ENCODE assay signal across 9 mouse cellular contexts in genomic region chr3:146345946-146346345, GRCm38 (mm10). TPM values are rescaled to one million over a fixed set of nuclear protein-coding genes. Genes with fewer than 3 reads are reported as not detected.
DNase-seq lines count a peak whose midpoint lies in the region; ATAC-seq and TF ChIP-seq lines count a peak whose summit lies in the region.
"Had no signal": no experiment of that assay in that cellular context is flagged by ENCODE, and none has a peak within 500 bp of the region (broad histone marks: within the 10 kb centered on the region; RNA-seq: fewer than 3 reads in every experiment).

No protein-coding gene starts in this region.

- 35% methylated on average over 4 of the region's 4 CpGs for WGBS in forebrain, embryonic 16.5 days
- WGBS in hindbrain, embryonic 15.5 days = 45% methylated on average over 4 of the region's 4 CpGs
- WGBS in midbrain, postnatal 0 days = 47% methylated on average over 4 of the region's 4 CpGs

- DNase-seq in layer of hippocampus, adult 2 months (ENCODE audit: low spot score in 2 of 2) = no peak
- no peak for DNase-seq in layer of hippocampus, adult 9-10 months (ENCODE audit: low spot score)
- no peak for DNase-seq in midbrain, postnatal 0 days (ENCODE audit: low spot score)
- no peak for DNase-seq in right cerebral cortex, adult 2 months (ENCODE audit: low spot score in 2 of 2)
- no peak for DNase-seq in urinary bladder, postnatal 36 days (ENCODE audit: low spot score in 2 of 2)
- no peak for DNase-seq in cerebellum, adult 11-12 months

- no peaks in the 10 kb centered on the region for H3K36me3 ChIP-seq in forebrain, embryonic 16.5 days (ENCODE audit: control insufficient read depth, insufficient read depth)
- no peaks in the 10 kb centered on the region for H3K36me3 ChIP-seq in hindbrain, embryonic 15.5 days
- H3K36me3 ChIP-seq in midbrain, postnatal 0 days (ENCODE audit: insufficient read depth, low read length) = no peaks in the 10 kb centered on the region
- H3K36me3 ChIP-seq: G1E had no signal

- H3K9ac ChIP-seq in forebrain, embryonic 16.5 days (replicated peaks; ENCODE audit: low read depth, low read length) = peak overlapping the region; percentile 63
- peak overlapping the region; percentile 49; the same call in 1 of the 2 replicates for H3K9ac ChIP-seq in hindbrain, embryonic 15.5 days
- H3K9ac ChIP-seq in midbrain, postnatal 0 days (replicated peaks; ENCODE audit: low read length, poor library complexity, severe bottlenecking) = peak overlapping the region; percentile 57

- TF ChIP-seq CTCF in layer of hippocampus, adult 2 months (conservative IDR thresholded peaks at IDR 0.05) = no peak
- no peak for TF ChIP-seq CTCF in midbrain, postnatal 0 days (IDR thresholded peaks at IDR 0.05)

- peak overlapping the region; percentile 88 for H3K27ac ChIP-seq in layer of hippocampus, adult 2 months
- peak overlapping the region; percentile 76; the same call in 1 of the 2 replicates for H3K27ac ChIP-seq in forebrain, embryonic 16.5 days (ENCODE audit: low read length)
- H3K27ac ChIP-seq in hindbrain, embryonic 15.5 days (replicated peaks) = peak overlapping the region; percentile 81; the same call in 1 of the 2 replicates
- peak overlapping the region; percentile 75 for H3K27ac ChIP-seq in midbrain, postnatal 0 days (ENCODE audit: low read depth, low read length)

- H3K9me3 ChIP-seq in forebrain, embryonic 16.5 days (ENCODE audit: control insufficient read depth, low read length) = no peaks in the 10 kb centered on the region
- H3K9me3 ChIP-seq in hindbrain, embryonic 15.5 days = no peaks in the 10 kb centered on the region
- H3K9me3 ChIP-seq in midbrain, postnatal 0 days (ENCODE audit: low read length) = no peaks in the 10 kb centered on the region
- H3K9me3 ChIP-seq: G1E had no signal

- ATAC-seq in forebrain, embryonic 16.5 days = peak; percentile 10; the same call in 1 of the 2 replicates
- no peak for ATAC-seq in hindbrain, embryonic 15.5 days (ENCODE audit: low FRiP score, low read depth)
- ATAC-seq in midbrain, postnatal 0 days (ENCODE audit: low FRiP score) = no peak

- H3K27me3 ChIP-seq in forebrain, embryonic 16.5 days (replicated peaks; ENCODE audit: control insufficient read depth, insufficient read depth, low read length) = no peaks in the 10 kb centered on the region
- no peaks in the 10 kb centered on the region for H3K27me3 ChIP-seq in hindbrain, embryonic 15.5 days
- no peaks in the 10 kb centered on the region for H3K27me3 ChIP-seq in midbrain, postnatal 0 days (ENCODE audit: insufficient read depth, low read length)

- peaks cover 15% of the 10 kb centered on the region for H3K4me1 ChIP-seq in forebrain, embryonic 16.5 days (replicated peaks; ENCODE audit: control insufficient read depth, insufficient read depth, low read length)
- H3K4me1 ChIP-seq in hindbrain, embryonic 15.5 days (replicated peaks) = peaks cover 28% of the 10 kb centered on the region
- peaks cover 3% of the 10 kb centered on the region for H3K4me1 ChIP-seq in midbrain, postnatal 0 days (ENCODE audit: insufficient read depth, low read length)

- H3K4me2 ChIP-seq in forebrain, embryonic 16.5 days (ENCODE audit: low read length) = peak overlapping the region; percentile 65
- peak overlapping the region; percentile 57 for H3K4me2 ChIP-seq in hindbrain, embryonic 15.5 days
- H3K4me2 ChIP-seq in midbrain, postnatal 0 days (ENCODE audit: low read depth, low read length, poor library complexity, severe bottlenecking) = peak overlapping the region; percentile 51

- no peak overlapping the region; the same call in 1 of the 2 replicates for H3K4me3 ChIP-seq in layer of hippocampus, adult 2 months
- H3K4me3 ChIP-seq in forebrain, embryonic 16.5 days (replicated peaks; ENCODE audit: low read length) = peak overlapping the region; percentile 44
- peak overlapping the region; percentile 39; the same call in 1 of the 2 replicates for H3K4me3 ChIP-seq in hindbrain, embryonic 15.5 days
- H3K4me3 ChIP-seq in midbrain, postnatal 0 days (ENCODE audit: low read depth, low read length) = peak overlapping the region; percentile 32

RNA-seq across cellular contexts. Expression of gene Ssx2ip, which starts 58.5 kb away (rescaled TPM):
- total RNA-seq in layer of hippocampus, adult 2 months (2021) = 100 to 1,000 TPM in 1 of 2 experiments, 10 to 100 TPM in 1; 99.7 to 107 TPM
- 22.5 and 26.1 TPM in 2 replicates for polyA plus RNA-seq in forebrain, embryonic 16.5 days (2015; fragmentation: Nextera tagmentation; extraction: Ambion mirVana)
- polyA plus RNA-seq in hindbrain, embryonic 15.5 days (2015; fragmentation: Nextera tagmentation; extraction: Ambion mirVana) = 17.0 and 18.0 TPM in 2 replicates
- 26.3 and 32.7 TPM in 2 replicates for total RNA-seq in midbrain, postnatal 0 days (2014; rRNA removed)
- 19.4 and 19.8 TPM in 2 replicates for polyA plus RNA-seq in midbrain, postnatal 0 days (2015; fragmentation: Nextera tagmentation; extraction: Ambion mirVana)
